Mouse (Mus musculus): ENCODE results near the gene BC035044. TPM values are rescaled to one million over a fixed set of nuclear protein-coding genes. Genes with fewer than 3 reads are reported as not detected.
A peak's percentile ranks its signal among the peaks of the same experiment; 100 is the strongest.
"Not testable (repeated sequence)": the region's sequence is repeated elsewhere in the genome, so short reads cannot be mapped to it uniquely, and the experiment has no call there.

BC035044 gene
- polyA plus RNA-seq, 1 experiment from 2014 or later: 0.52 TPM

- Histone ChIP-seq H3K27ac (no peak overlapping the region), H3K36me3 (replicated peaks; ENCODE audit: control insufficient read depth, insufficient read depth) (no peaks in the 10 kb centered on the region), H3K9ac (no peak overlapping the region), H3K4me2 (replicated peaks) (no peak overlapping the region), H3K9me3 (ENCODE audit: control insufficient read depth, low read length) (no peaks in the 10 kb centered on the region), H3K27me3 (ENCODE audit: control insufficient read depth, insufficient read depth, low read length) (no peaks in the 10 kb centered on the region), H3K4me1 (replicated peaks; ENCODE audit: control insufficient read depth, insufficient read depth, low read length) (no peaks in the 10 kb centered on the region), H3K4me3 (replicated peaks; ENCODE audit: low read length) (no peak overlapping the region)
- ATAC-seq (ENCODE audit: low FRiP score): no peak
- WGBS: 74% methylated on average over 4 of the region's 4 CpGs
- DNase-seq (ENCODE audit: low spot score): no peak
Observed at GRCm38 (mm10) chr6:128818083-128818802, 72.7 kb downstream of the BC035044 start.

GRCm38 (mm10) chr6:128808532-128808931, 82.4 kb downstream of the BC035044 start:
- Histone ChIP-seq H3K9ac (no peak overlapping the region), H3K4me1 (replicated peaks; ENCODE audit: control insufficient read depth, insufficient read depth, low read length) (no peaks in the 10 kb centered on the region), H3K4me3 (replicated peaks; ENCODE audit: low read length) (no peak overlapping the region), H3K27ac (no peak overlapping the region), H3K36me3 (replicated peaks; ENCODE audit: control insufficient read depth, insufficient read depth) (no peaks in the 10 kb centered on the region), H3K27me3 (ENCODE audit: control insufficient read depth, insufficient read depth, low read length) (no peaks in the 10 kb centered on the region), H3K9me3 (ENCODE audit: control insufficient read depth, low read length) (no peaks in the 10 kb centered on the region), H3K4me2 (replicated peaks) (no peak overlapping the region)
- WGBS: 89% methylated on average over 5 of the region's 5 CpGs
- DNase-seq (ENCODE audit: low spot score) (peak; percentile 36), ATAC-seq (ENCODE audit: low FRiP score) (no peak)

GRCm38 (mm10) chr6:128807021-128807420, 83.9 kb downstream of the BC035044 start:
- DNase-seq (ENCODE audit: low spot score) (no peak), ATAC-seq (ENCODE audit: low FRiP score) (no peak)
- no peak overlapping the region for H3K4me2 ChIP-seq (replicated peaks)
- no peak overlapping the region for H3K4me3 ChIP-seq (replicated peaks; ENCODE audit: low read length)
- no peak overlapping the region for H3K27ac ChIP-seq
- H3K4me1 ChIP-seq (replicated peaks; ENCODE audit: control insufficient read depth, insufficient read depth, low read length): no peaks in the 10 kb centered on the region
- H3K9me3 ChIP-seq (ENCODE audit: control insufficient read depth, low read length): no peaks in the 10 kb centered on the region
- H3K36me3 ChIP-seq (replicated peaks; ENCODE audit: control insufficient read depth, insufficient read depth): no peaks in the 10 kb centered on the region
- H3K9ac ChIP-seq: no peak overlapping the region
- 73% methylated on average over 3 of the region's 3 CpGs for WGBS
- H3K27me3 ChIP-seq (ENCODE audit: control insufficient read depth, insufficient read depth, low read length): no peaks in the 10 kb centered on the region

GRCm38 (mm10) chr6:128804823-128805640, 85.9 kb downstream of the BC035044 start:
- H3K36me3 ChIP-seq (replicated peaks; ENCODE audit: control insufficient read depth, insufficient read depth): not testable (repeated sequence)

DNA sequence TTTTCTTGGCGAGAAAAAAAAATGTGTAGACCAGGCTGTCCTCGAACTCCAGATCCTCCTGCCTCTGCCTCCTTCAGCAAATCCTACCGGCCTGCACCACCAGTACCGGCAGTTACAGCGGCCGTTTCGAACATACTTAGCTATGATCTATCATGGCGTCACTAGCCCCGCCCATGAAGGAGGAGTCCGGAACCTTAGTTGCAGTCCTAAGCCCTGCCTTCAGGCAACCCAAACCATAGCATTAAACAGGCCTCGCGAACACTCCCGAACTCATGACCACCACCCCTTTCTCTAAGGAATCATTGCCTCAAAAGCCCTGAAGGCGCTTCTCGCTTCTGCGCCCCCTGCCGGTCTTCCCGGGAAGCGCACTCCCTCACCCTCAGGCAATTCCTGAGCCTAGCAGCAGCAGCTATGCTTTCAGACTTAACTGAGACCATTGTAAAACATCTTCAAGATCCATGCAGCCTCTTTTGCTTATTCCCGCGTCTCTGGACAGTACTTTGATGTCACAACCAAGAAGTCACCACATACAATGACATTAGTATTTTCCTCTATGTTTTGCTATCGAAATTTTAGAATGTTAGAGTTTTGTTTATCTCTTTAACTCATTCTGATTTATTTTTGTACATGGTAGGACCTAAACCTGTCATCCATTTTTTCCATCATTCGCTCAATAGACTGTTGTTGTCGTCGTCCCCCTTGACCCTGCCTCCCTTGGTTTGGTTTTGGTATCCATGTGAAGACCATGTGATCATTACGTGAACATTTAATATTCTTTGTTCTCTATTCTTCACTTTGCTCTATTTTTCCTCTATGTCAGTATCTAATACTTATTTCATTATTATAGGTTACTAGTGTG, 87.7 kb downstream of the BC035044 start:
- no peaks in the 10 kb centered on the region for H3K27me3 ChIP-seq (ENCODE audit: control insufficient read depth, insufficient read depth, low read length)
- DNase-seq (ENCODE audit: low spot score) (peak; percentile 100), ATAC-seq (ENCODE audit: low FRiP score) (peak; percentile 92)
- peak overlapping the region; percentile 51 for H3K4me2 ChIP-seq (replicated peaks)
- H3K9ac ChIP-seq: peak overlapping the region; percentile 53
- H3K36me3 ChIP-seq (replicated peaks; ENCODE audit: control insufficient read depth, insufficient read depth): no peaks in the 10 kb centered on the region
- WGBS: 6% methylated on average over 26 of the region's 26 CpGs
- no peaks in the 10 kb centered on the region for H3K9me3 ChIP-seq (ENCODE audit: control insufficient read depth, low read length)
- H3K27ac ChIP-seq: peak overlapping the region; percentile 81
- H3K4me3 ChIP-seq (replicated peaks; ENCODE audit: low read length): peak overlapping the region; percentile 37
- peaks cover 1% of the 10 kb centered on the region; the same call in 1 of the 2 replicates for H3K4me1 ChIP-seq (replicated peaks; ENCODE audit: control insufficient read depth, insufficient read depth, low read length)

More at GRCm38 (mm10) chr6:128804823-128805640, 85.9 kb downstream of the BC035044 start:
- not testable (repeated sequence) for ATAC-seq (ENCODE audit: low FRiP score); H3K9me3 ChIP-seq (ENCODE audit: control insufficient read depth, low read length); H3K4me1 ChIP-seq (replicated peaks; ENCODE audit: control insufficient read depth, insufficient read depth, low read length); H3K27me3 ChIP-seq (ENCODE audit: control insufficient read depth, insufficient read depth, low read length); H3K9ac ChIP-seq; H3K4me2 ChIP-seq (replicated peaks); H3K27ac ChIP-seq; H3K4me3 ChIP-seq (replicated peaks; ENCODE audit: low read length)
- 60% methylated on average over 7 of the region's 7 CpGs for WGBS
- DNase-seq (ENCODE audit: low spot score): peak; percentile 71

- no peaks in the 10 kb centered on the region for H3K9me3 ChIP-seq (ENCODE audit: control insufficient read depth, low read length)
- peak; percentile 44 for ATAC-seq (ENCODE audit: low FRiP score)
- WGBS: 9% methylated on average over 10 of the region's 10 CpGs
Observed at GRCm38 (mm10) chr6:128802557-128802956, 88.4 kb downstream of the BC035044 start.

DNA sequence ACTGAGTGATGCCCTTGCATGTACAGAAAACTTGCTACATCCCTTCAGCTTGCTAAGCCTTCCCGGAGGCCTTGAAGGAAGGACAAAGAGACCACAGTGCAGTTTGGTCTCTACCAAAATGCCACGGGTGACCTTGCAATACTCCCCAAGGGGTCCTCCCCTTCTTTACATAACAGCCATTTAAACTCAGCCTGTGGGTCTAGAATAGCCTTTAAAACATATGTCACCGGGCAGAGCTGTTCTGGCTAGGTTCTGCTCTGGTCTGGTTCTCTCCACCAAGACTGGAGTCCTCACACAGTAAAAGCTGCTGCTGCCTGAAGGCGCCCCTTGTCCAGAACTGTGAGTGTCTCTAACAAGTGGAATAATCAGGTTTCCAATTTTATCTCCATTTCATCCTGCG, 90.2 kb downstream of the BC035044 start:
- peak overlapping the region; percentile 62 for H3K4me2 ChIP-seq (replicated peaks)
- DNase-seq (ENCODE audit: low spot score); H3K9ac ChIP-seq; ATAC-seq (ENCODE audit: low FRiP score); H3K4me3 ChIP-seq (replicated peaks; ENCODE audit: low read length); H3K4me1 ChIP-seq (replicated peaks; ENCODE audit: control insufficient read depth, insufficient read depth, low read length); H3K27me3 ChIP-seq (ENCODE audit: control insufficient read depth, insufficient read depth, low read length); H3K36me3 ChIP-seq (replicated peaks; ENCODE audit: control insufficient read depth, insufficient read depth); H3K9me3 ChIP-seq (ENCODE audit: control insufficient read depth, low read length); H3K27ac ChIP-seq: not testable (repeated sequence)
- WGBS: 76% methylated on average over 5 of the region's 5 CpGs

More at GRCm38 (mm10) chr6:128802557-128802956, 88.4 kb downstream of the BC035044 start:
- peaks cover 8% of the 10 kb centered on the region; the same call in 1 of the 2 replicates for H3K4me1 ChIP-seq (replicated peaks; ENCODE audit: control insufficient read depth, insufficient read depth, low read length)
- peak overlapping the region; percentile 37 for H3K4me3 ChIP-seq (replicated peaks; ENCODE audit: low read length)
- H3K27me3 ChIP-seq (ENCODE audit: control insufficient read depth, insufficient read depth, low read length): no peaks in the 10 kb centered on the region
- H3K4me2 ChIP-seq (replicated peaks): peak overlapping the region; percentile 51
- peak overlapping the region; percentile 81 for H3K27ac ChIP-seq
- DNase-seq (ENCODE audit: low spot score): no peak
- peak overlapping the region; percentile 53 for H3K9ac ChIP-seq
- H3K36me3 ChIP-seq (replicated peaks; ENCODE audit: control insufficient read depth, insufficient read depth): no peaks in the 10 kb centered on the region

GRCm38 (mm10) chr6:128799896-128800270, 91.0 kb downstream of the BC035044 start:
- WGBS: 19% methylated on average over 7 of the region's 7 CpGs
- Histone ChIP-seq H3K4me2 (replicated peaks) (peak overlapping the region; percentile 62), H3K9me3 (ENCODE audit: control insufficient read depth, low read length) (no peaks in the 10 kb centered on the region), H3K9ac (peak overlapping the region; percentile 61), H3K4me3 (replicated peaks; ENCODE audit: low read length) (peak overlapping the region; percentile 60), H3K27ac (peak overlapping the region; percentile 91), H3K4me1 (replicated peaks; ENCODE audit: control insufficient read depth, insufficient read depth, low read length) (peaks cover 9% of the 10 kb centered on the region; the same call in 1 of the 2 replicates), H3K27me3 (ENCODE audit: control insufficient read depth, insufficient read depth, low read length) (no peaks in the 10 kb centered on the region), H3K36me3 (replicated peaks; ENCODE audit: control insufficient read depth, insufficient read depth) (no peaks in the 10 kb centered on the region)
- ATAC-seq (ENCODE audit: low FRiP score) (no peak), DNase-seq (ENCODE audit: low spot score) (peak; percentile 58)

Measured in hindbrain, embryonic 14.5 days (tissue).